Mouse (Mus musculus) small intestine, adult 2 months (tissue): ENCODE results near the gene Pmp22. TPM values are rescaled to one million over a fixed set of nuclear protein-coding genes. Genes with fewer than 3 reads are reported as not detected.

Experiments
- H3K27ac ChIP-seq: fragments of 200-500 bp; 2 replicates; pipeline ENCODE4 v1.5.1; 2012; ENCODE audit warnings: low read depth, low read length, control low read depth, inconsistent platforms; ENCODE audit not compliant: insufficient read depth
- H3K27me3 ChIP-seq: fragments of 200-500 bp; 2 replicates; pipeline ENCODE4 v1.6.1; 2012; ENCODE audit warnings: mild to moderate bottlenecking, moderate library complexity, low read length, inconsistent platforms; ENCODE audit not compliant: control insufficient read depth, insufficient read depth
- H3K36me3 ChIP-seq: fragments of 200-500 bp; 2 replicates; pipeline ENCODE4 v1.6.1; 2012; ENCODE audit warnings: mild to moderate bottlenecking, low read length, control low read depth, inconsistent platforms; ENCODE audit not compliant: control insufficient read depth, insufficient read depth
- H3K4me1 ChIP-seq: fragments of 200-500 bp; 2 replicates; pipeline ENCODE4 v1.6.1; 2012; ENCODE audit warnings: low read length, inconsistent platforms, mixed read lengths; ENCODE audit not compliant: control insufficient read depth, insufficient read depth, insufficient read length
- H3K4me3 ChIP-seq: fragments of 200-500 bp; 2 replicates; pipeline ENCODE4 v1.5.1; 2012; ENCODE audit warnings: low read depth, mild to moderate bottlenecking, control low read depth, inconsistent platforms, low read length, moderate library complexity
- CTCF ChIP-seq: fragments of 200-500 bp; IDR thresholded peaks from 2 replicates; pipeline ENCODE4 v1.5.1; 2012; ENCODE audit warnings: low read depth, mild to moderate bottlenecking, control low read depth, inconsistent platforms, low read length, moderate library complexity, mixed read lengths; ENCODE audit not compliant: insufficient replicate concordance, insufficient read length; ENCODE audit errors: extremely low read depth
- POLR2A ChIP-seq: fragments of 200-500 bp; IDR thresholded peaks from 2 replicates; pipeline ENCODE4 v1.6.1; 2012; ENCODE audit warnings: low read depth, mild to moderate bottlenecking, control low read depth, inconsistent platforms, low read length, moderate library complexity
- WGBS: fragments of 180-500 bp; shearing (Covaris S2); methylation state at CpG from one replicate; pipeline ENCODE4 v1.1.7; 2018; 5-methylcytosine and 5-hydroxymethylcytosine counted together
- polyA plus RNA-seq: library from polyadenylated mRNA; depleted of rRNA; stranded (reverse); fragments of >200 nt; gene quantifications from 2 replicates; pipeline ENCODE4 v1.2.3, GENCODE M21; 2012

The Pmp22 gene
- polyA plus RNA-seq, 1 experiment, result 1,148 TPM

DNA sequence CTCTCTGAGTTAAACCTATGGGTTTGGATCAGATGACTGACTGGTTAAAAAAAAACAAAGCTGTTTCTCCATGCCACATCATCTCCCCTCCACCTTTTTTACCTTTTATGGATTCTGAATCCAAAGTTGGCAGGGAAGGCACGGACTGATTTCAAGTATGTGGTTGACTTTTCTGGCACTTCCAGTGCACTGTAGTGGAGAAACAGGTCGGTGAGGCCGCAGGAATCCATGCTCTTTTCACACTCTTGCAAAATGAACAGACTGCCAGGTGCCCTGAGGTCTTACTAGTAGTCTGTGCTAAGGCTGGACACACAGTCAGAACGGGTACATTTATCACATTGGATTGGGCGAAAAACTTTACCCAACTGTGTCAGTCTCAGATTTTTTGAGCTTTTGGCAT lies 13.5 kb downstream of the Pmp22 start:
- no peak overlapping the region for H3K4me3 ChIP-seq
- 0 out of 2 replicates have a peak, but pooled peaks cover 2% of the 10 kb centered on the region for H3K4me1 ChIP-seq
- TF ChIP-seq POLR2A, result no peak
- TF ChIP-seq CTCF, result no peak
- H3K27ac ChIP-seq, result no peak overlapping the region
- peaks cover 19% of the 10 kb centered on the region for H3K36me3 ChIP-seq
- no peaks in the 10 kb centered on the region for H3K27me3 ChIP-seq
- 77% methylated on average over 5 of the region's 5 CpGs for WGBS

DNA sequence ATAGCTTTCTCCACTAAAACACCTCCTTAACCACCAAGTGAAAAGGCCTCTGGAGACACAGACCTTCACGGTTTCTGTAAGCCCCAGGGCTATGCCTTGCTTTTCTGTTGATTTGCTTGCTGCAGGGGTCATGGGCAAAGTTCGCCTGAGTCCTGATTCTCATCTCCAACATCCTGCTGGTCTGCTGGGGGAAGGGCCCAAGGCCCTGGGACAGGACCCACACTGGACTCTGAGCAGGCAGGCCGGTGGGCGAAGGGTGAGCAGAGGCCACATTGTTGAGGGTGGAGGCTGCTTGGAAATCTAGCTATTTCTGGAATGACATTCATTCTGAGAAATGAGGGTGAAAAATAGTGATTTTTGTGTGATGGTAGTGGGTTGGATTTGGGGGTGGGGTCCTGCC lies 14.0 kb downstream of the Pmp22 start:
- Histone ChIP-seq H3K36me3 (peaks cover 16% of the 10 kb centered on the region), H3K4me1 (0 out of 2 replicates have a peak, but pooled peaks cover under 1% of the 10 kb centered on the region), H3K4me3 (no peak overlapping the region), H3K27me3 (no peaks in the 10 kb centered on the region), H3K27ac (no peak overlapping the region)
- 69% methylated on average over 4 of the region's 4 CpGs for WGBS
- TF ChIP-seq POLR2A (no peak), CTCF (no peak)

DNA sequence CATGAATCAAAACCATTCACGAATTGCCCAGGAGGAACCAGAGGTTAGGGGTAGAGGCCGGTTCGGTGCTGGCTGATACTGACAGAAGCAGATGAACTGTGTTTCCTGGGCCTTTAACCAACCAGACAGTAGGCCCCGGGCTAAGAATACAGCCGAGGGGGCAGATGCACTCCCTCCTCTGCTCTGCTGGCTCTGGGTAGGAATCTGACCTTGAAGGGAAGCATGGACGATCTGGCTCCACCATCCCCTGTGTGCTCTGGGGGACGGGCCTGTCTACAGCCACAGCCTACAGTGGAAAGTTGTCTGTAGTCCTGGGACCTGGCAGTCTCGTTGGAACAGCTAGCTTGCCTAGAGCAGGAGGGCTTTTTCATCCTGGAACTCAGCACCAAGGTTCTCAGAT lies 14.7 kb downstream of the Pmp22 start:
- H3K27me3 ChIP-seq, result no peaks in the 10 kb centered on the region
- WGBS, result 65% methylated on average over 8 of the region's 8 CpGs
- TF ChIP-seq POLR2A (no peak), CTCF (no peak)
- no peak overlapping the region for H3K27ac ChIP-seq
- H3K4me3 ChIP-seq, result no peak overlapping the region
- no peaks in the 10 kb centered on the region for H3K4me1 ChIP-seq
- peaks cover 16% of the 10 kb centered on the region for H3K36me3 ChIP-seq

DNA sequence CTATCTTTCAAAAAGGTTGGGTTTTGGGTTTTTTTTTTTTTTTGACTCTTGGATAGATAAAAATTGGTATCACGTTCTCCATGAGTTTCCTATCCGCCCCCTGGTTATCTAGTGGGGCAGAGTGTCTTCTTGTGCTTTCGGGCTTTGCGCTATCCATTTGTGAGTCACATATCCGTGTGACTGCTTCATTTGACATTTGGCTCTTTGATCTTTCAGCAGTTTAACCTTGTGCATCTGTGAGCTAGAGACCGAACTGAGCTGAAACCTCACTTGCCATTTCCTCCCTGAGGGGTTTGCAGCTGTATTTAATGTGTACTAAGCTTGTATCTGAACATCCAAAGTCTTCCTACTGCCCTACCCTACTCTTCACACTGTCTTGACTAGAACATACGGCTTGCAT lies 17.8 kb downstream of the Pmp22 start:
- WGBS, result 76% methylated on average over 7 of the region's 7 CpGs
- TF ChIP-seq CTCF (no peak), POLR2A (no peak)

GRCm38 (mm10) chr11:63148276-63148675 lies 19.5 kb downstream of the Pmp22 start:
- Histone ChIP-seq H3K36me3 (peaks cover 19% of the 10 kb centered on the region), H3K27ac (no peak overlapping the region), H3K4me3 (no peak overlapping the region), H3K27me3 (no peaks in the 10 kb centered on the region), H3K4me1 (no peaks in the 10 kb centered on the region)
- TF ChIP-seq CTCF (no peak), POLR2A (no peak)
- WGBS, result 66% methylated on average over 3 of the region's 3 CpGs

More for the DNA sequence above, 17.8 kb downstream of the Pmp22 start:
- no peak overlapping the region for H3K4me3 ChIP-seq
- H3K27ac ChIP-seq, result no peak overlapping the region
- no peaks in the 10 kb centered on the region for H3K4me1 ChIP-seq
- no peaks in the 10 kb centered on the region for H3K27me3 ChIP-seq
- peaks cover 20% of the 10 kb centered on the region for H3K36me3 ChIP-seq

- 62% methylated on average over 5 of the region's 5 CpGs for WGBS
- Histone ChIP-seq H3K4me3 (no peak overlapping the region), H3K4me1 (no peaks in the 10 kb centered on the region), H3K27me3 (no peaks in the 10 kb centered on the region), H3K27ac (no peak overlapping the region), H3K36me3 (peaks cover 25% of the 10 kb centered on the region)
- no peak for TF ChIP-seq CTCF
- TF ChIP-seq POLR2A, result no peak
Observed at GRCm38 (mm10) chr11:63151857-63152256, 23.1 kb downstream of the Pmp22 start.

DNA sequence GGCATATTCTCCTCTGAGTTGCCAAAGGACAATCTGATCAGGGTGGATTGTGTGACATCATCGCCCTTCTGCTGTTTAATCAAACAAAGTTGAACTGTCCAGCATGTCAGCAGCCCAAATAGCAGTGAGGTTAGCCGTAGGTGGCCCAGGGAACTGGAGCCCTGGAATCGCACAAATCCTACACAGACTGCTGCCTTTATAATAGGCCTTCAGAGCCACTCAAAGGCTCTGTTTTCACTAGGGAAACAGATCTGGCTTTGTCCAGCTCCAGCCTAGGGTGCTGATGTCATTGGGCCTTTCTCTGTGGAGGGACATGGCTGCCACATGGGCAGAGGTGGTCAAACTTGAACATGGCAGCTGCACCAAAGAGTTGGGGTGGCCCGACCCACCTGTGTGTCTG lies 28.3 kb downstream of the Pmp22 start:
- TF ChIP-seq CTCF, result no peak
- no peak for TF ChIP-seq POLR2A
- 73% methylated on average over 4 of the region's 4 CpGs for WGBS
- peaks cover 23% of the 10 kb centered on the region for H3K36me3 ChIP-seq

GRCm38 (mm10) chr11:63160926-63161325 lies 32.1 kb downstream of the Pmp22 start:
- peaks cover 13% of the 10 kb centered on the region for H3K36me3 ChIP-seq
- no peaks in the 10 kb centered on the region for H3K27me3 ChIP-seq
- no peak overlapping the region for H3K27ac ChIP-seq
- no peaks in the 10 kb centered on the region for H3K4me1 ChIP-seq
- H3K4me3 ChIP-seq, result no peak overlapping the region
- TF ChIP-seq POLR2A, result no peak

More for the DNA sequence above, 28.3 kb downstream of the Pmp22 start:
- Histone ChIP-seq H3K4me3 (no peak overlapping the region), H3K4me1 (no peaks in the 10 kb centered on the region), H3K27me3 (no peaks in the 10 kb centered on the region), H3K27ac (no peak overlapping the region)
